Mouse (Mus musculus) midbrain, embryonic 14.5 days (tissue): Measurements from ENCODE around the gene Maml3. TPM values are rescaled to one million over a fixed set of nuclear protein-coding genes. Genes with fewer than 3 reads are reported as not detected.

Source experiments
- ATAC-seq: fragments of 200-750 bp; cut with Nextera tagmentation; 2 replicates; pipeline ENCODE4 v1.8.0; 2017; ENCODE audit warnings: moderate number of reproducible peaks, moderate library complexity; ENCODE audit not compliant: low FRiP score, low TSS enrichment
- DNase-seq: peaks from one replicate; pipeline ENCODE4 v3.0.0-alpha.2; 2015
- H3K27ac ChIP-seq: fragments of 300-500 bp; sonication (generic); replicated peaks from 2 replicates; pipeline ENCODE4 v1.5.1; 2014; ENCODE audit warnings: mild to moderate bottlenecking, low read depth, low read length, moderate library complexity
- H3K27me3 ChIP-seq: fragments of 300-500 bp; sonication (generic); 2 replicates; pipeline ENCODE4 v1.6.1; 2014; ENCODE audit warnings: low read length, control low read depth, mixed read lengths; ENCODE audit not compliant: control insufficient read depth, insufficient read depth
- H3K36me3 ChIP-seq: fragments of 300-500 bp; sonication (generic); 2 replicates; pipeline ENCODE4 v1.6.1; 2014; ENCODE audit warnings: low read length, control low read depth; ENCODE audit not compliant: control insufficient read depth, insufficient read depth
- H3K4me1 ChIP-seq: fragments of 300-500 bp; sonication (generic); 2 replicates; pipeline ENCODE4 v1.6.1; 2014; ENCODE audit warnings: mild to moderate bottlenecking, antibody characterized with exemption, low read length, control low read depth; ENCODE audit not compliant: control insufficient read depth, insufficient read depth
- H3K4me2 ChIP-seq: fragments of 300-500 bp; sonication (generic); 2 replicates; pipeline ENCODE4 v1.6.1; 2014; ENCODE audit warnings: mild to moderate bottlenecking, low read length, moderate library complexity
- H3K4me3 ChIP-seq: fragments of 300-500 bp; sonication (generic); replicated peaks from 2 replicates; pipeline ENCODE4 v1.5.1; 2014; ENCODE audit warnings: low read depth, low read length
- H3K9ac ChIP-seq: fragments of 300-500 bp; sonication (generic); replicated peaks from 2 replicates; pipeline ENCODE4 v1.6.1; 2014; ENCODE audit warnings: mild to moderate bottlenecking, low read length, moderate library complexity
- H3K9me3 ChIP-seq: fragments of 300-500 bp; sonication (generic); 2 replicates; pipeline ENCODE4 v1.6.1; 2016; ENCODE audit warnings: low read length, control low read depth, mixed read lengths; ENCODE audit not compliant: control insufficient read depth
- WGBS: fragments of 180-500 bp; shearing (Covaris S2); extraction: QIAGEN DNeasy Blood & Tissue Kit; methylation state at CpG from one replicate; pipeline ENCODE4 v1.1.7; 2014; 5-methylcytosine and 5-hydroxymethylcytosine counted together
- polyA plus RNA-seq: library from polyadenylated mRNA; unstranded; fragments of >200 nt; fragmentation: Nextera tagmentation; extraction: Ambion mirVana; gene quantifications from 2 replicates; pipeline ENCODE4 v1.2.1, GENCODE M21; 2014

Gene Maml3
- polyA plus RNA-seq, 1 experiment from 2014 or later: 10.3 TPM

DNA sequence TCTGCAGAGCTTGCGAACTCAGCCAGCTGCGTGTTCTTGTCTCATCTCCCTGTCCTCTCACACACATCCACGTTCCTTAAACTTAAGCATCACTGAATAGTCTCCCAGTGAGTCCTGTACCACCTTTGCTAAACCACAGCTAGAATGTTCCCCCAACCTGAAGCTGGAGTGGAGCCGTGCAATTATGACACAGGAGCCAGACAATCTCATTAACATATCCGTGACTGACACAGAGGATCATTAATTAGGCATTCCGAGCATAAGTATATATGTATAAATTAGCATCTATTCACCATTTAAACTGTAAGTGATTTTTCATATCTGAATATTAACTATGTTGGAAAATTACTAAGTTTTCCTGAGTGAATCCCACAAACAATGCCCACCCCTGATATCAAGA, 181.1 kb downstream of the Maml3 start:
- ATAC-seq: no peak
- WGBS: 61% methylated on average over 6 of the region's 6 CpGs
- Histone ChIP-seq H3K4me2 (no peak overlapping the region), H3K36me3 (no peaks in the 10 kb centered on the region), H3K27me3 (no peaks in the 10 kb centered on the region), H3K9me3 (no peaks in the 10 kb centered on the region), H3K9ac (no peak overlapping the region), H3K4me1 (peaks cover 18% of the 10 kb centered on the region; the same call in 1 of the 2 replicates), H3K4me3 (no peak overlapping the region), H3K27ac (no peak overlapping the region)
- no peak for DNase-seq

DNA sequence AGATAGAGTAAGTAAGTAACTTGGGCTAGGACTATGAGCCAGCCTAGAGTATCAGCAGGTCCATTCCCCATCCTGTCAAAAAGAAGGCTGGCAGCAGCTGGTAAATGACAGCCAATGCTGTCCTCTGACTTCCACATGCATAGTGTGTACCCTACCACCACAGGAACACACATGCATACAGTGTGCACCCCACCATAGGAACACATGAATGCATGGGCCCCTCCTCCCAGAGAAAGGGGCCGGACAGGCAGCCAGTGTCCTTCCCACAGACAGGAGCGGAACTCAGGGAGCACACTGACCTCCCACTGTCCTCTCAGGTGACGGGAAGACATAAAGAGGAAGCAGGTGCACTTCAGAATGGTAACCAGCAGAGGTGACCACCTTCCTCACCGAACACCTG, 188.0 kb downstream of the Maml3 start:
- Histone ChIP-seq H3K27ac (no peak overlapping the region), H3K4me3 (no peak overlapping the region), H3K4me2 (no peak overlapping the region), H3K9me3 (no peaks in the 10 kb centered on the region), H3K27me3 (no peaks in the 10 kb centered on the region), H3K9ac (no peak overlapping the region), H3K36me3 (no peaks in the 10 kb centered on the region), H3K4me1 (no peaks in the 10 kb centered on the region)
- ATAC-seq (no peak), DNase-seq (no peak)
- WGBS: 86% methylated on average over 4 of the region's 4 CpGs

DNA sequence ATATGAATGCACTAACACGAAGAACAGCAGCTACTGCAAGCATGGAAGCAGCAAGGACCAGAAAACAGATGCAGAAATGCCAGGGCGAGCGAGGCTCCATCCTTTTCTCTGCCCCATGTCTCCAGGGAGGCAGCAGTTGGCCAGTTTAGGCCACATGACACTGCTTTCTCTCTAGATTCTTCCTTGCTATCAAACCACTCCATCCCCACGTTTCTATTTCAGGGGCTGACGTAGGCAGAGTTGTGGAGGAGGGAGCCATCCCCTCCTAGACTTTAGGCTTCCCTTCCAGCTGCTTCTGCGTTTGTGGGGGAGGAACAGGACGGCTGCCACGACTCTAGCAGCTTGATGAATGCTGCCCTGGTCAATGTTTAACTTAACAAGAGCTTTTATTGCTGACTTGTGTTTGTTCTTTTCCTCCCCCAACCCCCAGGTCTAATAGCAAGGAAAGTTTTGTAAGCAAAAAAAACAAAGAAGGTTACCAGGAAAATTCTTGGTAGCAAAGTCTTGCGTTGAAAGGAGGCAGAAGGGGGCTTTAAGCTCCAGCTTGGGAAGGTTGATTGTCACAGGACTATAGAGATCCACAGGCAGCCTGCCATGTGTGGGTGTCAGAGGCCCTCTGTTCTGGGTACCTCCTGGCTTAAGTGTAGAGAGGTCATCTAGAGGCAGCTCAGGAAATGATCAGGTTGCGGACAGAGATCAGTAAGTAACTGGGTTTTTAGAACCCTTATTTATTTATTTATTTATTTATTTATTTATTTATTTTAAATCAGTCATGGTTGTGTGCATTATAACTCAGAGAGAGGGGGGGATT, 188.6 kb downstream of the Maml3 start:
- H3K27ac ChIP-seq: 0 out of 2 replicates have a peak overlapping the region, but pooled peaks have one; percentile 26
- H3K4me3 ChIP-seq: no peak overlapping the region
- H3K9me3 ChIP-seq: no peaks in the 10 kb centered on the region
- ATAC-seq (no peak), DNase-seq (no peak)
- H3K4me2 ChIP-seq: no peak overlapping the region
- no peak overlapping the region for H3K9ac ChIP-seq
- WGBS: 39% methylated on average over 10 of the region's 10 CpGs
- H3K27me3 ChIP-seq: no peaks in the 10 kb centered on the region
- no peaks in the 10 kb centered on the region for H3K36me3 ChIP-seq
- H3K4me1 ChIP-seq: no peaks in the 10 kb centered on the region

- no peak for ATAC-seq
- Histone ChIP-seq H3K9ac (no peak overlapping the region), H3K4me3 (no peak overlapping the region), H3K4me2 (no peak overlapping the region), H3K27ac (no peak overlapping the region), H3K36me3 (no peaks in the 10 kb centered on the region), H3K27me3 (no peaks in the 10 kb centered on the region), H3K4me1 (no peaks in the 10 kb centered on the region), H3K9me3 (no peaks in the 10 kb centered on the region)
- WGBS: 80% methylated on average over 1 of the region's 1 CpGs
- DNase-seq: no peak
Observed at GRCm38 (mm10) chr3:51915415-51915814, 189.5 kb downstream of the Maml3 start.

GRCm38 (mm10) chr3:51914900-51915299, 190.0 kb downstream of the Maml3 start:
- DNase-seq (no peak), ATAC-seq (no peak)
- no peak overlapping the region for H3K27ac ChIP-seq
- H3K4me1 ChIP-seq: no peaks in the 10 kb centered on the region
- 87% methylated on average over 4 of the region's 4 CpGs for WGBS
- H3K27me3 ChIP-seq: 0 out of 2 replicates have a peak, but pooled peaks cover 1% of the 10 kb centered on the region
- no peak overlapping the region for H3K4me2 ChIP-seq
- no peak overlapping the region for H3K9ac ChIP-seq
- no peak overlapping the region for H3K4me3 ChIP-seq
- H3K36me3 ChIP-seq: no peaks in the 10 kb centered on the region
- H3K9me3 ChIP-seq: no peaks in the 10 kb centered on the region

GRCm38 (mm10) chr3:51913498-51913897, 191.4 kb downstream of the Maml3 start:
- no peak overlapping the region for H3K4me3 ChIP-seq
- no peaks in the 10 kb centered on the region for H3K36me3 ChIP-seq
- ATAC-seq (no peak), DNase-seq (no peak)
- 0 out of 2 replicates have a peak, but pooled peaks cover under 1% of the 10 kb centered on the region for H3K4me1 ChIP-seq
- no peaks in the 10 kb centered on the region for H3K9me3 ChIP-seq
- H3K9ac ChIP-seq: no peak overlapping the region
- 86% methylated on average over 8 of the region's 8 CpGs for WGBS
- H3K27me3 ChIP-seq: peaks cover 7% of the 10 kb centered on the region; the same call in 1 of the 2 replicates
- no peak overlapping the region for H3K27ac ChIP-seq
- H3K4me2 ChIP-seq: no peak overlapping the region

DNA sequence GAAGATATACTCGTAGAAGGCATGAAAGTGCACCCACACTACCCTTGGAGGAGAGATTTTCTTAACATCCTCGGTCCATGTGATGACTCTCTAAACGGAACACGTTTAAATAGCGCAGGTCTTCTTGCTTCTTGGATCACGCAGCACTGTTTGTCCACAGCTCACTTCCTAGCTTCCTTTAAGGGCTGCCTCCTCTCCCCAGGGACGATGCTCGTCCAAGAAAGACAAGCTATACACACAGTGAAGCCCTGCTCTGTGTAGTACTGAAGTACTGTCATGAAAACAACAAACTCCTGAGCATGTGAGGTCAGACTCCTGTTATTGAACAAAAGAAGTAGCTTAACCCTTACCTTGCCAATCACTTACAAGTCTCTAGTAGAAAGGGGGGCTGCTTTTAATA, 192.7 kb downstream of the Maml3 start:
- H3K4me2 ChIP-seq: no peak overlapping the region
- DNase-seq (peak; percentile 62), ATAC-seq (no peak)
- no peak overlapping the region for H3K4me3 ChIP-seq
- H3K27ac ChIP-seq: no peak overlapping the region; the same call in 1 of the 2 replicates
- WGBS: 56% methylated on average over 8 of the region's 8 CpGs
- H3K27me3 ChIP-seq: peaks cover 7% of the 10 kb centered on the region; the same call in 1 of the 2 replicates
- H3K36me3 ChIP-seq: no peaks in the 10 kb centered on the region
- H3K9ac ChIP-seq: no peak overlapping the region
- no peaks in the 10 kb centered on the region for H3K9me3 ChIP-seq
- peaks cover 8% of the 10 kb centered on the region for H3K4me1 ChIP-seq

- Histone ChIP-seq H3K4me2 (no peak overlapping the region), H3K9me3 (no peaks in the 10 kb centered on the region), H3K9ac (no peak overlapping the region), H3K27ac (no peak overlapping the region), H3K27me3 (peaks cover 7% of the 10 kb centered on the region; the same call in 1 of the 2 replicates), H3K36me3 (no peaks in the 10 kb centered on the region), H3K4me3 (no peak overlapping the region), H3K4me1 (peaks cover 16% of the 10 kb centered on the region)
- DNase-seq: peak; percentile 68
- no peak for ATAC-seq
- 7% methylated on average over 14 of the region's 14 CpGs for WGBS
Observed at GRCm38 (mm10) chr3:51908437-51908990, 196.4 kb downstream of the Maml3 start.
